Mouse (Mus musculus): ENCODE data around the gene Mbd3. TPM values are rescaled to one million over a fixed set of nuclear protein-coding genes. Genes with fewer than 3 reads are reported as not detected.
A peak's percentile ranks its signal among the peaks of the same experiment; 100 is the strongest.

Gene Mbd3
- polyA plus RNA-seq, 1 experiment from 2014 or later, result 139 TPM

GRCm38 (mm10) chr10:80419419-80419818, 20.1 kb upstream of the Mbd3 start:
- Histone ChIP-seq H3K27me3 (ENCODE audit: control insufficient read depth, insufficient read depth, low read length) (no peaks in the 10 kb centered on the region), H3K4me1 (ENCODE audit: control insufficient read depth, insufficient read depth, low read length) (peaks cover 34% of the 10 kb centered on the region), H3K9me3 (replicated peaks; ENCODE audit: control insufficient read depth, low read length) (no peaks in the 10 kb centered on the region), H3K4me2 (ENCODE audit: low read depth, low read length) (no peak overlapping the region), H3K27ac (ENCODE audit: low read length) (peak overlapping the region; percentile 56; the same call in 1 of the 2 replicates), H3K9ac (ENCODE audit: low read length) (no peak overlapping the region; the same call in 1 of the 2 replicates), H3K36me3 (ENCODE audit: control insufficient read depth, insufficient read depth, low read length) (peaks cover 38% of the 10 kb centered on the region), H3K4me3 (replicated peaks; ENCODE audit: low read length) (no peak overlapping the region)
- peak; percentile 5; the same call in 1 of the 2 replicates for ATAC-seq (ENCODE audit: insufficient read depth, low FRiP score)
- 65% methylated on average over 8 of the region's 8 CpGs for WGBS

GRCm38 (mm10) chr10:80418311-80418710, 19.0 kb upstream of the Mbd3 start:
- H3K4me1 ChIP-seq (ENCODE audit: control insufficient read depth, insufficient read depth, low read length), result peaks cover 28% of the 10 kb centered on the region
- no peaks in the 10 kb centered on the region for H3K27me3 ChIP-seq (ENCODE audit: control insufficient read depth, insufficient read depth, low read length)
- no peak overlapping the region for H3K4me3 ChIP-seq (replicated peaks; ENCODE audit: low read length)
- no peak overlapping the region for H3K4me2 ChIP-seq (ENCODE audit: low read depth, low read length)
- peak; percentile 31; the same call in 1 of the 2 replicates for ATAC-seq (ENCODE audit: insufficient read depth, low FRiP score)
- 49% methylated on average over 3 of the region's 3 CpGs for WGBS
- peak overlapping the region; percentile 43; the same call in 1 of the 2 replicates for H3K9ac ChIP-seq (ENCODE audit: low read length)
- peaks cover 42% of the 10 kb centered on the region for H3K36me3 ChIP-seq (ENCODE audit: control insufficient read depth, insufficient read depth, low read length)
- H3K27ac ChIP-seq (ENCODE audit: low read length), result peak overlapping the region; percentile 56
- H3K9me3 ChIP-seq (replicated peaks; ENCODE audit: control insufficient read depth, low read length), result no peaks in the 10 kb centered on the region

- Histone ChIP-seq H3K9ac (ENCODE audit: low read length) (no peak overlapping the region), H3K4me1 (ENCODE audit: control insufficient read depth, insufficient read depth, low read length) (peaks cover 28% of the 10 kb centered on the region), H3K27ac (ENCODE audit: low read length) (no peak overlapping the region), H3K27me3 (ENCODE audit: control insufficient read depth, insufficient read depth, low read length) (no peaks in the 10 kb centered on the region), H3K9me3 (replicated peaks; ENCODE audit: control insufficient read depth, low read length) (no peaks in the 10 kb centered on the region), H3K36me3 (ENCODE audit: control insufficient read depth, insufficient read depth, low read length) (peaks cover 44% of the 10 kb centered on the region), H3K4me3 (replicated peaks; ENCODE audit: low read length) (no peak overlapping the region), H3K4me2 (ENCODE audit: low read depth, low read length) (no peak overlapping the region)
- WGBS, result 90% methylated on average over 1 of the region's 1 CpGs
- no peak for ATAC-seq (ENCODE audit: insufficient read depth, low FRiP score)
These were observed 18.5 kb upstream of the Mbd3 start for GRCm38 (mm10) chr10:80417841-80418240.

- no peak for ATAC-seq (ENCODE audit: insufficient read depth, low FRiP score)
- Histone ChIP-seq H3K9me3 (replicated peaks; ENCODE audit: control insufficient read depth, low read length) (no peaks in the 10 kb centered on the region), H3K4me3 (replicated peaks; ENCODE audit: low read length) (no peak overlapping the region), H3K4me1 (ENCODE audit: control insufficient read depth, insufficient read depth, low read length) (peaks cover 26% of the 10 kb centered on the region), H3K4me2 (ENCODE audit: low read depth, low read length) (no peak overlapping the region), H3K27me3 (ENCODE audit: control insufficient read depth, insufficient read depth, low read length) (no peaks in the 10 kb centered on the region), H3K36me3 (ENCODE audit: control insufficient read depth, insufficient read depth, low read length) (peaks cover 47% of the 10 kb centered on the region), H3K9ac (ENCODE audit: low read length) (no peak overlapping the region), H3K27ac (ENCODE audit: low read length) (no peak overlapping the region)
- WGBS, result 90% methylated on average over 10 of the region's 10 CpGs
These were observed 18.0 kb upstream of the Mbd3 start for GRCm38 (mm10) chr10:80417371-80417770.

GRCm38 (mm10) chr10:80415566-80415965, 16.2 kb upstream of the Mbd3 start:
- peaks cover 55% of the 10 kb centered on the region for H3K36me3 ChIP-seq (ENCODE audit: control insufficient read depth, insufficient read depth, low read length)
- 94% methylated on average over 7 of the region's 7 CpGs for WGBS
- no peak overlapping the region for H3K9ac ChIP-seq (ENCODE audit: low read length)
- H3K4me1 ChIP-seq (ENCODE audit: control insufficient read depth, insufficient read depth, low read length), result peaks cover 19% of the 10 kb centered on the region
- no peak for ATAC-seq (ENCODE audit: insufficient read depth, low FRiP score)
- no peak overlapping the region for H3K27ac ChIP-seq (ENCODE audit: low read length)
- H3K27me3 ChIP-seq (ENCODE audit: control insufficient read depth, insufficient read depth, low read length), result no peaks in the 10 kb centered on the region
- H3K9me3 ChIP-seq (replicated peaks; ENCODE audit: control insufficient read depth, low read length), result no peaks in the 10 kb centered on the region
- H3K4me2 ChIP-seq (ENCODE audit: low read depth, low read length), result no peak overlapping the region
- H3K4me3 ChIP-seq (replicated peaks; ENCODE audit: low read length), result no peak overlapping the region

- Histone ChIP-seq H3K9ac (ENCODE audit: low read length) (no peak overlapping the region), H3K9me3 (replicated peaks; ENCODE audit: control insufficient read depth, low read length) (no peaks in the 10 kb centered on the region), H3K36me3 (ENCODE audit: control insufficient read depth, insufficient read depth, low read length) (peaks cover 55% of the 10 kb centered on the region), H3K4me2 (ENCODE audit: low read depth, low read length) (no peak overlapping the region), H3K4me3 (replicated peaks; ENCODE audit: low read length) (no peak overlapping the region), H3K27me3 (ENCODE audit: control insufficient read depth, insufficient read depth, low read length) (no peaks in the 10 kb centered on the region), H3K4me1 (ENCODE audit: control insufficient read depth, insufficient read depth, low read length) (no peaks in the 10 kb centered on the region), H3K27ac (ENCODE audit: low read length) (peak overlapping the region; percentile 48)
- 83% methylated on average over 44 of the region's 44 CpGs for WGBS
- ATAC-seq (ENCODE audit: insufficient read depth, low FRiP score), result no peak; the same call in 1 of the 2 replicates
These were observed 13.5 kb upstream of the Mbd3 start for GRCm38 (mm10) chr10:80412656-80413541.

GRCm38 (mm10) chr10:80407924-80408323, 8.6 kb upstream of the Mbd3 start:
- Histone ChIP-seq H3K4me2 (ENCODE audit: low read depth, low read length) (no peak overlapping the region), H3K4me3 (replicated peaks; ENCODE audit: low read length) (no peak overlapping the region), H3K4me1 (ENCODE audit: control insufficient read depth, insufficient read depth, low read length) (peaks cover 23% of the 10 kb centered on the region), H3K27ac (ENCODE audit: low read length) (peak overlapping the region; percentile 81; the same call in 1 of the 2 replicates), H3K27me3 (ENCODE audit: control insufficient read depth, insufficient read depth, low read length) (no peaks in the 10 kb centered on the region), H3K9me3 (replicated peaks; ENCODE audit: control insufficient read depth, low read length) (no peaks in the 10 kb centered on the region), H3K9ac (ENCODE audit: low read length) (peak overlapping the region; percentile 74; the same call in 1 of the 2 replicates), H3K36me3 (ENCODE audit: control insufficient read depth, insufficient read depth, low read length) (peaks cover 36% of the 10 kb centered on the region)
- ATAC-seq (ENCODE audit: insufficient read depth, low FRiP score), result no peak
- WGBS, result 42% methylated on average over 4 of the region's 4 CpGs

GRCm38 (mm10) chr10:80406684-80407501, 7.5 kb upstream of the Mbd3 start, which contains the start of gene Uqcr11:
Gene Uqcr11 (minus strand): TSS chr10:80406830.
- WGBS, result under 1% methylated on average over 27 of the region's 27 CpGs
- H3K9me3 ChIP-seq (replicated peaks; ENCODE audit: control insufficient read depth, low read length), result no peaks in the 10 kb centered on the region
- H3K4me2 ChIP-seq (ENCODE audit: low read depth, low read length), result peak within 1 kb of the TSS; percentile 89
- peaks cover 23% of the 10 kb centered on the region for H3K4me1 ChIP-seq (ENCODE audit: control insufficient read depth, insufficient read depth, low read length)
- peak within 1 kb of the TSS; percentile 86 for H3K9ac ChIP-seq (ENCODE audit: low read length)
- H3K36me3 ChIP-seq (ENCODE audit: control insufficient read depth, insufficient read depth, low read length), result peaks cover 36% of the 10 kb centered on the region
- peak within 1 kb of the TSS; percentile 75 for H3K4me3 ChIP-seq (replicated peaks; ENCODE audit: low read length)
- ATAC-seq (ENCODE audit: insufficient read depth, low FRiP score), result peak; percentile 85
- H3K27me3 ChIP-seq (ENCODE audit: control insufficient read depth, insufficient read depth, low read length), result no peaks in the 10 kb centered on the region
- peak within 1 kb of the TSS; percentile 81 for H3K27ac ChIP-seq (ENCODE audit: low read length)

Measured in stomach, embryonic 16.5 days (tissue).